Mouse (Mus musculus): ENCODE results near the gene Klk4.

- TF ChIP-seq ZC3H11A (IDR thresholded peaks at IDR 0.05; ENCODE audit: borderline replicate concordance, low read depth, low read length) (no peak), ZNF384 (IDR thresholded peaks at IDR 0.05; ENCODE audit: low read depth, low read length) (no peak), MAFK (IDR thresholded peaks at IDR 0.05; ENCODE audit: insufficient read depth, low read depth, low read length) (no peak), CHD2 (IDR thresholded peaks at IDR 0.05; ENCODE audit: low read depth, low read length) (no peak)
Measured at GRCm38 (mm10) chr7:43882346-43882745, 1.4 kb downstream of the Klk4 start.

Data from ES-E14 (cell line).